Mouse (Mus musculus): Measurements from ENCODE around the gene Ripply3.

Ripply3 gene

DNA sequence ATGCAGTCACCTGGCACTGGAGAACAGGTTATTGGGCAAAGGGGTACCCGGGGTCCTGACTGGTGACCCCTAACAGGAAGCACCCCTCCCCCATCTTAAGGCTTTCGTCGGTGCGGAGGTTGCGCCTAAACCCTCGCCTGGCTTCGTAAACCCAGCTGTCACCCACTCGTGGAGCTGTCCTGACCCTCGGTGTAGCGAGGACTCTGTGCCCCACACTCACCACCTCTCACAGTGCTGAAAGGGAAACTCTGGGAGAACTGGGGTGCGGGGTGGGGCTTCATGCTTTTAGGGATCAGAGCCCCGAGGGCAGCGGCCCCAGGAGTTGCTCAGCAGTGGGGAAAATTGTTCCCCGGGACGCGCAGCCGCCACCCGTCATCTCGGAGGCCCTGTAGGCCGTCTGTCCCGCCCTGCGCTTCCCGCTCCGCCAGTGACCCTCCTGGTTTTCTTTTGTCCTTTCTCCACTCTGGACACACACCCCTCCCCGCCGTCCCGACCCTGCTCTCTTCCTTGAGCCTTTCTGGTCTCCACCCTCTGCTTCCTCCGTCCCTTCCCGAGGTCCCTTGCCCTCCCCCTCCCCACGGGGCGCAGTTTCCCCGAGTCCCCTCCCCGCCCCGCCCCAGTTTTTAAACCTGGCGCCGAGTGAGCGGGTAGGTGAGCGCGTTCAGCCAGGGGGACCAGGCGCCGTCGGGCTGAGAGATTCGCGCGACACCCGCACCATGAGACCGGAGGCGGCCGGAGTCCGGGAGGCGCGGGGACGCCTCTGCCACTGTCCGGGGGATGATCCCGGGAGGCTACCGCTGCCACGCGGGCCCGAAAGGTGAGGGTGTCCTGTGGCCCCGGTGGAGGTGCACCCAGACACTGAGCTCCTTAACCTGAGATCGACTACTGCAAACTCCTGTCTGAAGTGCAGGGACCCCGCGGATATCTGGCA, at the start of gene Ripply3:
Ripply3 (plus strand) TSS at position 640 of the 931 bp plus-strand sequence.
- DNase-seq (ENCODE audit: low spot score in 2 of 2), result no peak

DNA sequence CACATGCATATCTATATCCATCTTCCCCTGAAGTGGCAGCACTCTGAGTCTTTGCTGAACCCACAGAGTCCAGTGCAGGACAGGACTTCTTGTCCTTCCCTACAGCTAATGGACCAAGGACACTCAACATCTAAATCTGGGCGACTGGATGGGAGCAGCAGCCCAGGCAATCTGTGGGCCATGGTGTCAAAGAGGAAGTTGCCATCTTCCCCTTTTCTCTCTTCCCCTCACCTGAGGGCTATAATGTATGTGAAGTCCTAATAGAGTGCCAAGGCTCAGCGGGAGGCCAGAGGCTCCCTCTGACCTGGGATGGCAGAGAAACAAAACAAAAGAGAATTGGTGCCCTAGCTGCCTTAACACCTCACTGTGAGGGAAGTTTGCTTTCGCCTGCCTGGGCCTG, 44.2 kb upstream of the Ripply3 start:
- DNase-seq (ENCODE audit: low spot score in 2 of 2), result no peak

DNA sequence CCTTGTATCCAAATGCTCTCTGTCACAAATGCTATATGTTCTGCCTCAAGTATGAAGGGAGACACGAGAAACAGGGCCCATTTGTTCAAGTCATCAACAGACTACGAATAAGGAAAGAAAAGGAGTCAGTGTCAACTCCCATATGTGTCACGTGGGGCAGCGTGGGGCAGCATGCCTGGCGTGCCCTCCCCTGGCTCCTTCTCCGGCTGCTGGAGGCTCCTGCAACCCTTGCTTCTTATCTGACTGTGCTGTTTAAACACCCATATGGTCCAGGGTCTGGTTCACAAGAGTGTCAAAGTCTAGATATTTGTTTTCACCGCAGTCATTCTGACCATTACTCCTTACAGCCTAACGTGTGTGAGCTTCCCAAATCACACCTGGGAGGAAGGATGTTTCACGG, 40.4 kb upstream of the Ripply3 start:
- DNase-seq (ENCODE audit: low spot score in 2 of 2), result no peak

DNA sequence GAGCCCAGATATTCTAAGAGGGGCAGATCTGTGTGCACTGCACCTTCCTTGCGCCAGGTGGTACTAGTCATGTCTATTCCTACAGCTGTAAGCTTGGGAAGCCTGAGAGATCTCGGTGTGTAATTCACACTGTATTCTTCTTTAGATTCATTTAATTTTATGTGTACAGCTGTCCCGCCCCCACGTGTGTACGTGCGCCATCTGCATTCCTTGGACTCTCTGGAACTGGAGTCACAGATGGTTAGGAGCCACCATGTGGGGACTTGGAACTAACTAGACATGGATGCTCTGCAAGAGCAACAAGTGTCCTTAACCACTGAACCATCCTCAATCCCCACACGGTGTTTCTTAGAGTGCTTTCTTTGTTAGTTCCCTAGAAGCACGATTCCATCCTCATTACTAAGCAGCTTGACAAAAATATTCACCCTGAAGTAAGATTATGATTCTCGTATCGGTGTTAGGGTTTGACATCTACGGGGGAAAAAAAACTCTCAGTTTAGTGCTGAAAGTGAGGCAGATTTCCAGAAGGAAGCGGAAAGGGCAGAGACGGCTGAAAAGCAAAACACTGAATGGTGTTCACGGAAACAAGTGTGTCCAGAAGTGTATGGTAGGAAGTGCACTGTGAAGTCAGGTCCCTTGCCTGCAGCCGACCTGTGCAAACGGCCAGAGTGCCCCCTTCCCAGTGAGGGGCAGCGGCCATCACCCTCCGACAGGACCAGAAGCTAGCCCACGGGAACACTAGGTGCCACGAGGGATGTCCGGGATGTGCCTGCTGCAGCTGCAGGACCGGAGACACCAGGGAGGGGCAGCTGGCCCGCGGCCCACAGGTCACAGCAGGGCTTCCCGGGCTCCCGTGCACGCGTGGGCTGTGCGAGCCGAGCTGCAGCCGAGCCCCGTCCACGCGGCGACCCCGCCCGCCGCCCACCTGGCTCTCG, 38.8 kb upstream of the Ripply3 start:
- DNase-seq (ENCODE audit: low spot score in 2 of 2), result peak; percentile 88 to 89

DNA sequence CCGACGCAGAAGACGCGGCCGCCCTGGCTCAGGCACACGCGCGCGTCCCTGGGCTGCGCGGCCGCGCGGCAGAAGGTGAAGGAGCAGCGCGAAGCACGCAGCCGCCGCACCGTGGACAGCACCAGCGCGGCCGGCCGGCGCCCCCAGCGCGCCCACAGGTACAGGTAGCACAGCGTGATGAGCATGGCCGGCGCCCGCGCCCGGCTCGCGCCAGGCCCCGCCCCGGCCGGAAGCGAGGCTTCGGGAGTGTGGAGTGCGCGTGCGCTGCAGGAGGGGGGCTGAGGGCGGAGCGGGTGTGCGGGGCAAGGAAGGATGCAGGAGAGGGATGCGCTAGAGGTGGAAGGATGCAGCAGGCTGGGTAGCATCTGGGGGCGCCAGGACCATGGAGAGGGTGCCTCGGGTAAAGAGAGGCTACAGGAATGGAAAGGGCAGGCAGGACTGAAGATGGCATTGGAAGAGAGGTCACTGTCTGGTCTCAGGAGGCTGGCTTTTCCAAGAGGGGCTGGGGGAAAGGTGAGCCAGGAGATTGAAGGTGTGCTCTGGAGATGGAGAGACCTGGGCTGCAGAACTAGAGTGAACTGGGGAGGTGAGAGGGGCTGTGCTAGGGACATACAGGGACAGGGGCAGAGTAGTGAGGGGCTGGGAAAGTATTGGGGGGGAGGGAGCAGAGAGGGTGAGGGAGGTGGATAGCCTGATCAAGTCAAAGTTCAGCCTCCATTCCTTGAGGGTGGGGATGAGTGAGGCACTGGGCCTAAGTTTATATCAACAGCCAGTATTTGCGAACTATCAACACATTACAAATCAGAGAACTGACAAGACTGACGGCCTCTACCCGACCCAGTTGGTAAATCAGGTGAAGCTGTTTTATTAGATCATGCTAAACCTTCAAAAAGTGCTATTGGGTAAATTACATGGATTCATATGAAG, 37.9 kb upstream of the Ripply3 start:
- DNase-seq (ENCODE audit: low spot score in 2 of 2), result peak; percentile 60 to 69

DNA sequence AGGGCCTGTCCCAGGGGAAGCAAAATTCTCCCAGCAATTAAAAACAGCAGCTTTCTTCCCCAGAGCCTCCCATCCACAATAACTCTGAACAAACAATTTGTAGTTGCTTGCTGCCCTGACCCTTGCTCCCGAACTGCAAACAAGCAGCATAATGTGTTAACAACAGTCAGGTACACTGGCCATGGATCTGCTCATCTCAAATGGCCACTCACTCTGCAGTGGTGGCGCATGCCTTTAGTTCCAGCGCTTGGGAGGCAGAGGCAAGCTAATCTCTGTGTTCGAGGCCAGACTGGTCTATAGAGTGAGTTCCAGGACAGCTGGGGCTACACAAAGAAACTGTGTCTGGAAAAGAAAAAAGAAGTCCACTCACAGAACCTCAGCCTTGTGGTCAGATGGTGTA, 37.1 kb upstream of the Ripply3 start:
- DNase-seq (ENCODE audit: low spot score in 2 of 2), result no peak

DNA sequence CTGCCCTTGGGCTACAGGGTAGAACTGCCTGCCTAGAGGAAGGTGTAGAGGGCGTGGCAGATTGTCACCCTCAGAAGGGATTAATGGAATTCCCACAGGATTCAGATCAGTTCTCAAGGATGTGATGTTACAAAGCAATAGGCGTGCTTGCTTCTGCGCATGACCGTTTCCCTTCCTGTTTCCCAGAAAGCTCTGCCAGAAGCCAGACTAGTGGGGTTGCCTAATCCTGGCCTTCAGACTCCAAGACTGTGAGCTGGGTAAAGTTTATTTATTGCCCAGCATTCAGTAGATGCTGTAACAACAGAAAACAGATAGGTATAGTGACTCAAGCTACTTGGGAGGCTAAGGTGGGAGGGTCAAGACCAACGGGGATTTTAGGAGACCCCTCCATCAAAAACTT, 30.1 kb upstream of the Ripply3 start:
- DNase-seq (ENCODE audit: low spot score in 2 of 2), result no peak

DNA sequence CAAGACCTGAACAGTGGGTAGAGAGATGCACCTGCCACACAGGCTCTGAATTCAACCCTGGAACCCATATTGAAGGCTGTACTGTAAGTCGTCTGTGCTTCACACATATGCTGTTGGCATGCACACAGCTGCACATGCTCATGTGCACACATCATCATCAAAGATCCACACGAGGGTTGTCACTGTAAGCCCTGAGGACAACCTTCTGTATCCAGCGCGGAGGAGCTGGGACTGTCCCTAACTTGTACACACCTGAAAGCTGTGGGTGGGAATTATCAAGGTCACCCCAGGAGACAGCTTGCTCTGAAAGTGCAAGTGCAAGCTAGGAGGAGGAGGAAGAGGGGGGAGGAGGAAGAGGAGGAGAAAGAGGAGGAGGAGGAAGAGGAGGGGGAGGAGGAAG, 29.0 kb upstream of the Ripply3 start:
- DNase-seq (ENCODE audit: low spot score in 2 of 2), result no peak

DNA sequence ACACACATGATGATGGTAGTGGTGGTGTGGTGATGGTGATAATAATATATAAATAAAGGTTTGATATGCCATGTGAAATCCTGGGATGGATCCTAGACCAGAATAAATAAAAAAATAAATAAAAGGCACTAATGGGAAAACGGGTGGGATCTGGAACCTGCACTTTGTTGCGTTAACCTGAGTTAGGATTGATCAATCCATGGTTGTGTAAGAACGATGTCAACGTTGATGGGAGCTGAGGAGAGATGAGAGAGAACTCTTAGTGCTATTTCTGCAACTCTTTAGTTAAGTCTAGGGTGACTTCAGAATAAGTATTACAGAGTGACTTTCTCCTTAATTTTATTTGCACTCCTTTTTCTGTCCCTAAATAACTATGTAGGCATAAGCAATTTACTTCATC, 27.0 kb upstream of the Ripply3 start:
- no peak for DNase-seq (ENCODE audit: low spot score in 2 of 2)

DNA sequence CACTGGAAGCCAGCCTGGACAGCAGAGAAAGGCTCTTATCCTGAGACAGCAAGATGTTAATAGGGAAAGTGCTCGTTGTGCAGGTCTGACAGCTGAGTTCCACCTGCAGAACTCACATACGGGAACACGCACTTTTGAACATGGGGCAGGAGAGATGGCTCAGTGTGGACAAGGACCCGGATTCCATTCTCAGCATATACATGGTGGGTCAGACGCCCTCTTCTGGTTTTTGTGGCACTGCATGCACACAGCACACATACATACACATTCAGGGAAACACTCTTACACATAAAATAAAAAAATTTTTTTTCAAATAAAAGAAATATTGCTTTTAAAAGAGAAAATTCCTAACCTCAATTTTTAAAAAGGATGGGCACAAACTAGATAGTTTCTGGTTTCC, 26.5 kb upstream of the Ripply3 start:
- DNase-seq (ENCODE audit: low spot score in 2 of 2), result no peak

DNA sequence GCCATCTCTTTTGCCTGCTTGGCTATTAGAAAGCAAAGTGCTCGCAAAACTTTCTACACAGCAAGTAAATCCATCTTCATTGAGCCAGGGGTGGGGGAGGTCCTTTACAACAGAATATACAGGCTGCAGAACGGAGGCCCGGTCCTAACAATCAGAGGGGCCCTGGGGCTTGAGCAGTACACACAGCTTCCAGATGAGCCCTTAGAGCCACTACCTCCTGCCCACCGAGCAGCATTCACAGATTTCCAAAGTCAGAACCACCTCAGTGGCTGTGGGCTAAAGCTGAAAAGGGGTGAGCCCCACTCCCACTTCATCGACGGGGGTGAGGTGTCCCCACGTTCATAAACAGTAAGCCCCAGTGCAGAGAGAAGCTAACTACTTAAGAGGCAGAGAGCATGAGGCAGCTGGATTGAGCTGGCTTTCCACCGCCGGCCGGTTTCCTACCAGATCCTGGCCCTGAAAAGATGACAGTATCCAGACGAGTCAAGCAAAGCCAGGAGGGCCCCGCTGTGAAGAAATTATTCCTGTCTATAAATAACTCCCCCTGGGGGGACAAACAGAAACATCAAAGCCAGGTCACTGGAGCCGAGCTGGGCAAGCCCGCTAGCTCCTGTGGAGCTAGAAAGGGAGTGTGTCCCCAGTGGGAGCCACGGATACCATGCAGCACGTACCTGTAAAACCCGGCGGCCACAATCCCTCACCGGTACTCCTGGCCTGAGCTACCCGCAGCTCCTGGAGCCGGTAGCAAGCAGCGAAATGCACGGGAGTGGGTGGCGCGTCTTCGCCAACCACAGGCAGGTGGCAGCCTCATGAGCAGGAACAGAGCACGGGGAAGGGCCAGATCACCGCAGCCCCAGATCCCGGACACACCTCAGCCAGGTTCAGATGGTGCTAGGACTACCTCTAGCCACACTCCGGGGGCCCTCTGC, 25.7 kb upstream of the Ripply3 start:
- DNase-seq (ENCODE audit: low spot score in 2 of 2), result peak; percentile 67 to 72

DNA sequence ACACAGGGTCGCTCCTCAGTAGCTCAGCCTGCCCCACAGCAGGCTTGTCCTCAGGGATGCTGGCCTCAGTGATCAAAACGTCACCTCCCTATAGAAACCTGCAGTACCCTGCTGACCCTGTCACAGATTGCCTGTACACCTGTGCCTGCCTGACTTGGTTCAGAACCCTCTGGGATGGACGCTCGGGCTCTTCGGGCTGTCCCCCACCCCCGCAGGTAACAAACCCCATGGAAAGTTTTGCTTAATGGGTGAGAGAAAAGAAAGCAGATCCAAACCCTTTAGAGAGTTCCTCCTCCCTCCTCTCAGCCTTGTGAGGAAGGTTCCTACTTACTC, 25.1 kb upstream of the Ripply3 start:
- no peak for DNase-seq (ENCODE audit: low spot score in 2 of 2)

DNA sequence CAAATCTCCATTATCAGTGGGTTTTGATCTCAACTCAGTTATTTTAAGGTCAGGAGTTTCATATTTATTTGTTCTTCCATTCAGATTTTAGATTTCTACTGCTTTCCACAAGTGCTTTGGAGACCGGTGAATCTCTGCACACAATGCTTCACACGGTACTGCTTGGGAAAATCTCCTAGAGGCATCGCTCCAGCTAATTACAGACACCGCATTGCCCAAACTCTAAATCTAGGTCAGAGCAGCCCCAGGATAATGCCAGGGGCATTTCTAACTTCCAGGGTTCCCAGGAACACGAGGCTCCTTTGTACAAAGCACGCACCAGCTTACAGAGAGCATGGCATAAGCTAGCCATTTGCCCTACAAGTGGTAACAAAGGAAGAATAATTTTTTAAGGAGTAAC, 20.7 kb upstream of the Ripply3 start:
- no peak for DNase-seq (ENCODE audit: low spot score in 2 of 2)

DNA sequence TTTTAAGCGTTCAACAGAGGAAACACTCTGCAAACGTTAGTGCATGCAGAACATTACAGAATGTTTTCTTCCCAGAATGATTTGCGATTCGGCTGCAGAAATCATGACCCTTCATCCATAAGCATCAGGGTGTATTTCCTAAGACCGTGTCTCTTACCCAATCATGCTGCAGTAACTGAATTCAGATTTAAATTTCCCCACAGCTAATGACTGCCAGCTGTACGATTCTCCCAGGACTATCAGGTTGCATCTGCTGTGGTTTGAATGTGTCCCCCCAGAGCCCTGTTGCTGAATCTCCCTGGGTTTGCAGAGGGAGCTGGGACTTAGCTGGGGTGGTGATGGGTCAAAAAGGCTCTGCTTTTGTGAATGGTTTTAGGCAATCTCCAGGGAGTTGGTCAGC, 20.3 kb upstream of the Ripply3 start:
- no peak for DNase-seq (ENCODE audit: low spot score in 2 of 2)

DNA sequence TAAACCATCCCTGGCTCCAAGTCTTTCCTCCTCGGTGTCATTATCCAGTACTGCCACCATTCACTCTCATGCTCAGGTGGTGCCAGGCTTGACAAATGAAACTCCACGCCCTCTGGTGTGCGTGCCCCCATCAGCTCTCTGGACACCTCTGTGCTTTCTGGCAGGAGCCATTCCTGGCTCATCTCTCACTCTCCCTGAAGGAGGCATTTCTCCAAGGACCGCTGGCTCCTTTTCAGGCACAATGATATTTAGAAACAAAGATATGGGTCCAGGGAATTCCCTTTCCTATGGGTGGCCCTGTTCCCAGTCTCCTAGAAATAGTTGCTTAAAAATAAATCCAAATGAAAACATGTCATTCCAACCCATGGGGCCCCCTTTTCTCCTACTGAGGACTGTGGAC, 19.2 kb upstream of the Ripply3 start:
- DNase-seq (ENCODE audit: low spot score in 2 of 2), result no peak

DNA sequence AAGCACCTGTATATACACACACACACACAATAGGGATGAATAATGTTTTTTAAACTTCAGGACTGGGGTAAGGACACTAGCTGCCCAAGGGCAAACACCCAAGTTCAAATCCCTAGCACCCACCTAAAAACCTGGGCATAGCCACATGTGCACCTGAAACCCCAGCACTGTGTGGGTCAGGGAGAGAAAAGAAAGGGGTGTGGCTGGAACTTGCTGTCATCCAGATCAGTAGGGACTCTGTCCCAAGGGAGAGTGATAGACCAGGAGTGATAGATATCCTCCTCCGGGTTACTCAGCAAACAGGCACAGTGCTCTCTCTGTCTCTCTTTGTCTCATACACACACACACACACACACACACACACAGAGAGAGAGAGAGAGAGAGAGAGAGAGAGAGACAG, 16.8 kb upstream of the Ripply3 start:
- no peak for DNase-seq (ENCODE audit: low spot score in 2 of 2)

DNA sequence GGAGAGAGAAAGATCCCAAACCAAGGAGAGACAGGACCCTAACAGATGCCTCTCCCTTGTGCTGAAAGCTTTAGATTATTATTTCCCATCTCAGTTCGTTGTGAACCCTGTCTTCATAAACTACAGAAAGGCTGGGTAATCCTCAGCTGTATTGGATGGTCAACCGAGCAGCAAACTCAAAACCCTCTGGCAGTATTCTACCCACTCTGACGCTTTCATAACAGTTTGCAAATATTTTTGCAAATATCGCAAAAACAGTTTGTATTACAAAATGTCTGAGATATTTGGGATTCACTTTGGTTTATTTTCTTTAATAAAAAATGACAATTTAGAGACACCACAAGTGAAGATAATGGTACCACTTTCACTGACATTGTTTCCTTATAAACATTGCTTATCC, 16.3 kb upstream of the Ripply3 start:
- no peak for DNase-seq (ENCODE audit: low spot score in 2 of 2)

DNA sequence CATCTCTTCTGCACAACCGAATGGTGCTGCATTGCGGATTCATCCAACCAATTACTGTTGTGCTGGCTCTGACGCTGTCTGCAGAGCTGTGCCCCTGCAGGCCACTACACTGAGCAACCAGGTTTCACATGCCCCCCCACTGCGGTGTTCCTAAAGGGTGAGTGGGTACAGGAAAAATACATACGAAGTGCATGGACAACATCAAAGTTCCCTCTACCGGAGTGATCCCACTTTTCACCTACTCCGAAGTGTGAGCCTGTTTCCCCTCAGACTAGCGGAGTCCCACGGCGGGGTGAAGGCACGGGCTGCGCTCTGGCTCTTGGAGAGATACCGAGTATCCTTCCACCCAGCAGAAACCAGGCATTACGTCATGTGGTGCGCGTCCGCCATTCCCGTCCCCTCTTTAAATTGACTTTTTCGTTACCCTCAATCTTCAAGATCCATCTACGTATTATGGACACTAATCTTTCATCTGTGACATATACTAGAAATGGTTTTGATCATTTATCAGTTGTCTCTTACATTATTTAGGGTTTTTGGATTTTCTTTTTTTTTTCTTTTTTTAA, 15.5 kb upstream of the Ripply3 start:
- peak; percentile 84 to 85 for DNase-seq (ENCODE audit: low spot score in 2 of 2)

DNA sequence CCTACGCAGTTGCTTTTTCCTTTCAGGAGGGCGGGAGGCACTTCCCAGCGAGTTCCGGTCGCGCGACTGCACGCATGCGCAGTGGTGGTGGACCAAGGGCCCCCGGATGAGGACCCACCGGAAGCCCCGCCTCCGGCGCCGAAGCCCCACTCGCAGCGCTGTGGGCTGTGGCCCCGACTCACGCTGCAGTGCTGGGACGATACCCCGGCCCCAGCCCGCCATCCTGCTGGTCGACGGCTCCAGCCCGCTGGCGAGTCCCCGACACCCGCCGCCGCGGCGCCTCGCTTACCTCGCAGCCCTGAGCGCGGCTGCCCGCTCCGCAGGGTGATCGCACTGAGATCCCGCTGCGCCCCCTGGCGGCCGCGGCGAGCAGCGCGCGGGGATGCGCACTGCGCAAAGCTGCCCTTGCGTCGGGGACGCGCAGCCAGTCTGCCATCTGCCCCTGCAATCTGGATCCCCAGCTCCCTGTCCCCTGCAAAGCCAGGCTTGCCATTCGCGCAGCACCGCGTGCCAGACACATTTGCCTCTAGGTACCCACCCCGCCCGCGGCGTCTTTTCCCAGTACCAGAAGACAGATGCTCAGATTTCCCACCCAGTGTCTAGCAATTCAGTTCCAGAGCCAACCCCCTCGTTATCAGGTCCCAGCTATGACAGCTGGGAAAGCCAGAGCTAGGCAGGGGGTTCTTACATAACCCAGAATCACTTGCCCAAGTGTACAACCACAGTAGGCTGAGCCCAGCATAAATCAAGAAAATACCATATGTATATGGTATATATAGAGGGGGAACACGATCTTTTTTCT, 14.8 kb upstream of the Ripply3 start, which contains the start of gene Hlcs:
Hlcs (minus strand) TSS at position 343 of the 802 bp plus-strand sequence.
- peak; percentile 96 to 97 for DNase-seq (ENCODE audit: low spot score in 2 of 2)
